In the genomic region with DNA sequence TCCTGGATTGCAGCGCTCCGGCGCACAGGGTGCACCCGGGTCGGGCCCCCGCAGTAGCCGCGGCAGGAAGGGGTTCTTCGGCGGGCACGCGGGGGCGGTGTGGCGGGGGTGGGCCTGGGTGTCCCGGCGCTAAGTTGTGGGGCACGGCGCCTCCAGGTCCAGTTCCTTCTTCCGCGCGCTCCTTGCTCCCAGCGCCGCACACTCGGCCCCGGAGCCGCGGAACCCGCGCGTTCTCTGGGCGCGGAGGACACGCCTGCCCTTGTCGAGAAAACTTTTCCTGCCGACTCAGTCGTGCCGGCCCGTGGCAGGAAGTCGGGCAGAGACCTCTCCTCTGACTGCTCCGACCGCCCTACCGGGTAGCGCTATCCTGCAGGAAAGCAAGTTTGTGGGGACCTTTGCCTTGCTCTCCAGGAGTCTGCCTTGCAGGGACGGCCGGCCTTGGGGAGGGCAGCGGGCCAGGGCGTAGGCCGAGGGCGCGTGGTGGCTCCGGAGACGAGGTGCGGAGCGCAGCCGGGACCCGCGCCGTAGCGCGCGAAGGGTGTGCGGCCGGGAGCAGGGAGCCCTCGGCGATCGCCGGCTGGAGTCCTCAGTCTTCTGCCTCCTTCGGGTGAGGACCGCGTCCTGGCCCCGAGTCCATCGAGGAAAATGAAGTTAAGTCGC, we compare ENCODE assay signal across 8 mouse cellular contexts. TPM values are rescaled to one million over a fixed set of nuclear protein-coding genes. Genes with fewer than 3 reads are reported as not detected.
A peak's percentile ranks its signal among the peaks of the same experiment; 100 is the strongest.
DNase-seq lines count a peak whose midpoint lies in the region; ATAC-seq and TF ChIP-seq lines count a peak whose summit lies in the region.

No protein-coding gene starts in this region.

- peaks cover 33% of the 10 kb centered on the region for H3K4me1 ChIP-seq in liver, postnatal 0 days (ENCODE audit: insufficient read depth)
- peaks cover 44% of the 10 kb centered on the region for H3K4me1 ChIP-seq in neural tube, embryonic 15.5 days

- TF ChIP-seq CTCF in liver, postnatal 0 days (IDR thresholded peaks at IDR 0.05; ENCODE audit: low read depth) = no peak

- H3K4me2 ChIP-seq in liver, postnatal 0 days (ENCODE audit: low read depth, low read length) = peak overlapping the region; percentile 89
- H3K4me2 ChIP-seq in neural tube, embryonic 15.5 days = peak overlapping the region; percentile 95

- H3K9ac ChIP-seq in liver, postnatal 0 days (replicated peaks) = peak overlapping the region; percentile 79
- H3K9ac ChIP-seq in neural tube, embryonic 15.5 days (replicated peaks) = peak overlapping the region; percentile 81

- no peak for TF ChIP-seq EP300 in liver, postnatal 0 days (IDR thresholded peaks at IDR 0.05; ENCODE audit: low read depth)

- peak overlapping the region; percentile 98 for H3K27ac ChIP-seq in liver, postnatal 0 days (ENCODE audit: low read depth)
- peak overlapping the region; percentile 88 for H3K27ac ChIP-seq in neural tube, embryonic 15.5 days (replicated peaks)

- H3K27me3 ChIP-seq in liver, postnatal 0 days (ENCODE audit: insufficient read depth, low read length) = no peaks in the 10 kb centered on the region
- H3K27me3 ChIP-seq in neural tube, embryonic 15.5 days (replicated peaks) = no peaks in the 10 kb centered on the region

- peak overlapping the region; percentile 92 for H3K4me3 ChIP-seq in liver, postnatal 0 days (ENCODE audit: low read depth, low read length)
- peak overlapping the region; percentile 80 for H3K4me3 ChIP-seq in neural tube, embryonic 15.5 days (replicated peaks)

- no peaks in the 10 kb centered on the region for H3K9me3 ChIP-seq in liver, postnatal 0 days (ENCODE audit: low read length)
- H3K9me3 ChIP-seq in neural tube, embryonic 15.5 days (replicated peaks) = no peaks in the 10 kb centered on the region

- peak; percentile 6 for ATAC-seq in liver, postnatal 0 days
- ATAC-seq in neural tube, embryonic 15.5 days (ENCODE audit: low FRiP score) = peak; percentile 60

- peak; percentile 77 for DNase-seq in CD4-positive helper T cell, adult 2 months (ENCODE audit: low read depth, low spot score)
- DNase-seq in adrenal gland, adult 2 months = peak; percentile 85
- peak; percentile 37 for DNase-seq in embryo, embryonic 11.5 days (ENCODE audit: low read depth, low spot score)
- peak; percentile 72 to 81 for DNase-seq in heart, adult 18-20 months
- DNase-seq in kidney, adult 11 months = peak; percentile 64
- peak; percentile 66 for DNase-seq in liver, postnatal 0 days
- DNase-seq in thymus, postnatal 0 days (ENCODE audit: low spot score) = peak; percentile 73

- no peaks in the 10 kb centered on the region; the same call in none of the 2 replicates for H3K36me3 ChIP-seq in liver, postnatal 0 days (replicated peaks; ENCODE audit: insufficient read depth, low read length)
- no peaks in the 10 kb centered on the region for H3K36me3 ChIP-seq in neural tube, embryonic 15.5 days

- 2% methylated on average over 71 of the region's 73 CpGs for WGBS in liver, postnatal 0 days (ENCODE audit: insufficient replicate concordance)
- under 1% methylated on average over 73 of the region's 73 CpGs for WGBS in neural tube, embryonic 15.5 days

RNA-seq across cellular contexts. Expression of gene Man2a1, which starts 0.7 kb away (rescaled TPM):
- 100 to 1,000 TPM; 120 to 175 TPM for total RNA-seq in adrenal gland, adult 2 months (2021)
- 18.0 and 22.0 TPM in 2 replicates for polyA plus RNA-seq in adrenal gland, adult 2 months (2012; rRNA removed)
- 10 to 100 TPM; 15.9 to 18.4 TPM for total RNA-seq in heart, adult 18-20 months (2021)
- polyA plus RNA-seq in liver, postnatal 0 days (2015; fragmentation: Nextera tagmentation; extraction: Ambion mirVana) = 11.5 and 12.8 TPM in 2 replicates
- 5.4 and 9.0 TPM in 2 replicates for polyA plus RNA-seq in neural tube, embryonic 15.5 days (2015; fragmentation: Nextera tagmentation; extraction: Ambion mirVana)
- polyA plus RNA-seq in thymus, postnatal 0 days (2015; fragmentation: Nextera tagmentation; extraction: Ambion mirVana) = 9.9 and 13.9 TPM in 2 replicates

Comparison
In these comparisons a context has a peak if more than half of its experiments do, and no peak if none do; other contexts are left out.
1. Peak in every context shown above with its lines: DNase-seq, ATAC-seq, H3K4me3 ChIP-seq and H3K27ac ChIP-seq.